Mouse (Mus musculus): ENCODE results near the gene Thrb.

DNA sequence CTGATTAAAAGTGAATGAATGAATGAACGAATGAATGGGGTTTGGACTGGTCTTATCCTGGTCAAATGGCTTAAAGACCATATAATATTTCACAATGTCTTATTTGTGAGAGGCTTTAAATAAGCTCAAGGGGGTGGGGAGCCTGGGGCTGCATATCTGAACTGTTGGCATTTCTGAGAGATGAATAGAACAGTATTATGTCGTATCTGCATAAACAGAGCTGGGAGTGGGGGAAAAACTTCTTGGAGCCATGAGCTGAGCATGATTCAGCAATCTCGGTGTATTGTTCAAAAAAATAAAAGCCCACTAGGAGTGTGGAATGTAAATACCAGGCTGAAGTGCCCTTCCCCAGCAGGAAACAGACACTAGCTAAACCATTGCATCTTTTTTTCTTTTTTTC is 257.8 kb downstream of the Thrb start:
- TF ChIP-seq CTCF (conservative IDR thresholded peaks at IDR 0.05; ENCODE audit: insufficient read depth, insufficient read length, low read depth, low read length) (no peak), POLR2A (IDR thresholded peaks at IDR 0.05; ENCODE audit: low read depth, low read length) (no peak)
